In the genomic region with DNA sequence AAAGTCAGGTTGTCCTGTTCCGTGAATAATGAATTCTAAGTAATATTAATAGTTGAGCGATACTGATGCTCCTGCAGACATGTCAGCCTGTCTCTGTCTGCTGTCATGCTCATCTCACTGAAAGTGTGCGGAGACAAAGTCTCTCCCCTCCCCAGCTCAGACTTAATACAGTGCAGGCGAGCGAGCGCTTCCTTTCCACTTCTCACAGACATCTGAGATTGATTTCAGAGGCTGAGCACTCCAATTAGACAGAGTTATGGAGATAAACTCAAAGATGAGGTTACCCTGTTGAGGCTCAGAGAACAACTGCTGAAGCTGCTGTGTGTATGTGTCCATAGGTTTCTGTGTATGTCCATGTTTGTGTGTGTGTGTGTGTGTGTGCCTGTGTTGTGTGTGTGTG, we compare ENCODE assay signal across 17 mouse cellular contexts.
"Had no signal": no experiment of that assay in that cellular context is flagged by ENCODE, and none has a peak within 500 bp of the region (broad histone marks: within the 10 kb centered on the region; RNA-seq: fewer than 3 reads in every experiment).

No protein-coding gene starts in this region.

- H3K4me3 ChIP-seq: midbrain, embryonic 10.5 days; midbrain, embryonic 12.5 days; myocyte; neural tube, embryonic 13.5 days; neural tube, embryonic 15.5 days; stomach, embryonic 15.5 days had no signal

- H3K27me3 ChIP-seq: midbrain, embryonic 12.5 days; neural tube, embryonic 13.5 days; neural tube, embryonic 15.5 days; stomach, embryonic 15.5 days had no signal

- H3K4me2 ChIP-seq: lung, embryonic 14.5 days; midbrain, embryonic 12.5 days; neural tube, embryonic 13.5 days; neural tube, embryonic 15.5 days; stomach, embryonic 15.5 days had no signal

- H3K27ac ChIP-seq: midbrain, embryonic 10.5 days; midbrain, embryonic 12.5 days; neural tube, embryonic 13.5 days; neural tube, embryonic 15.5 days; stomach, embryonic 15.5 days; stomach, postnatal 0 days had no signal

- H3K4me1 ChIP-seq: midbrain, embryonic 10.5 days; midbrain, embryonic 12.5 days; neural tube, embryonic 13.5 days; neural tube, embryonic 15.5 days; stomach, embryonic 15.5 days had no signal

- H3K9me3 ChIP-seq: midbrain, embryonic 10.5 days; midbrain, embryonic 12.5 days; neural tube, embryonic 15.5 days; stomach, embryonic 15.5 days had no signal

- DNase-seq: lung, adult 18-20 months; lung, embryonic 14.5 days; lung, postnatal 10 days; lung, postnatal 4 days; midbrain, embryonic 14.5 days; right cerebral cortex, postnatal 14 days; thymus, adult 18-20 months; thymus, postnatal 14 days; thymus, postnatal 36 days had no signal

- ATAC-seq: midbrain, embryonic 16.5 days had no signal

- H3K9ac ChIP-seq: lung, embryonic 14.5 days; midbrain, embryonic 12.5 days; neural tube, embryonic 13.5 days; neural tube, embryonic 15.5 days; stomach, embryonic 15.5 days had no signal

- H3K36me3 ChIP-seq: midbrain, embryonic 10.5 days; midbrain, embryonic 12.5 days; neural tube, embryonic 13.5 days; neural tube, embryonic 15.5 days; stomach, embryonic 15.5 days had no signal
